In genomic region chr10:122018594-122019048, GRCm38 (mm10) we compare ENCODE assay signal across 8 mouse cellular contexts. TPM values are rescaled to one million over a fixed set of nuclear protein-coding genes. Genes with fewer than 3 reads are reported as not detected.
DNase-seq lines count a peak whose midpoint lies in the region; ATAC-seq lines count a peak whose summit lies in the region.

No protein-coding gene starts in this region.

- H3K36me3 ChIP-seq in forebrain, embryonic 10.5 days (replicated peaks) = peaks cover under 1% of the 10 kb centered on the region; the same call in 1 of the 2 replicates
- H3K36me3 ChIP-seq in forebrain, embryonic 12.5 days (replicated peaks) = 0 out of 2 replicates have a peak, but pooled peaks cover under 1% of the 10 kb centered on the region
- H3K36me3 ChIP-seq in embryonic facial prominence, embryonic 12.5 days = no peaks in the 10 kb centered on the region
- H3K36me3 ChIP-seq in limb, embryonic 15.5 days = no peaks in the 10 kb centered on the region
- peaks cover 3% of the 10 kb centered on the region; the same call in 1 of the 2 replicates for H3K36me3 ChIP-seq in neural tube, embryonic 13.5 days

- no peaks in the 10 kb centered on the region; the same call in 1 of the 2 replicates for H3K9me3 ChIP-seq in forebrain, embryonic 10.5 days
- no peaks in the 10 kb centered on the region for H3K9me3 ChIP-seq in forebrain, embryonic 12.5 days
- H3K9me3 ChIP-seq in embryonic facial prominence, embryonic 12.5 days = no peaks in the 10 kb centered on the region
- no peaks in the 10 kb centered on the region for H3K9me3 ChIP-seq in limb, embryonic 15.5 days
- H3K9me3 ChIP-seq in neural tube, embryonic 13.5 days = no peaks in the 10 kb centered on the region

- H3K4me1 ChIP-seq in forebrain, embryonic 10.5 days = peaks cover 22% of the 10 kb centered on the region
- H3K4me1 ChIP-seq in forebrain, embryonic 12.5 days = peaks cover 10% of the 10 kb centered on the region
- peaks cover 16% of the 10 kb centered on the region for H3K4me1 ChIP-seq in embryonic facial prominence, embryonic 12.5 days
- peaks cover 36% of the 10 kb centered on the region for H3K4me1 ChIP-seq in limb, embryonic 15.5 days
- H3K4me1 ChIP-seq in neural tube, embryonic 13.5 days (replicated peaks) = peaks cover 44% of the 10 kb centered on the region

- no peak overlapping the region for H3K9ac ChIP-seq in forebrain, embryonic 12.5 days
- H3K9ac ChIP-seq in embryonic facial prominence, embryonic 12.5 days = no peak overlapping the region
- H3K9ac ChIP-seq in limb, embryonic 15.5 days = no peak overlapping the region
- peak overlapping the region; percentile 10; the same call in 1 of the 2 replicates for H3K9ac ChIP-seq in neural tube, embryonic 13.5 days

- intact Hi-C loops in heart, postnatal 36 days (cut with DNase I) = no loop called here
- intact Hi-C loops in left cerebral cortex, postnatal 25 days (cut with DNase I) = no loop called here

- H3K4me3 ChIP-seq in forebrain, embryonic 10.5 days = no peak overlapping the region
- no peak overlapping the region for H3K4me3 ChIP-seq in forebrain, embryonic 12.5 days (replicated peaks)
- no peak overlapping the region for H3K4me3 ChIP-seq in embryonic facial prominence, embryonic 12.5 days
- H3K4me3 ChIP-seq in limb, embryonic 15.5 days = no peak overlapping the region
- H3K4me3 ChIP-seq in neural tube, embryonic 13.5 days = no peak overlapping the region

- ATAC-seq in forebrain, embryonic 12.5 days (ENCODE audit: low FRiP score) = no peak
- 0 out of 2 replicates have a peak, but pooled peaks have one; percentile 52 for ATAC-seq in embryonic facial prominence, embryonic 12.5 days (ENCODE audit: insufficient number of reproducible peaks, insufficient read depth, low FRiP score, low TSS enrichment)
- peak; percentile 58 for ATAC-seq in limb, embryonic 15.5 days (ENCODE audit: insufficient number of reproducible peaks, low FRiP score, low TSS enrichment, low read depth)
- ATAC-seq in neural tube, embryonic 13.5 days (ENCODE audit: low read depth) = peak; percentile 64

- H3K4me2 ChIP-seq in forebrain, embryonic 12.5 days = no peak overlapping the region
- H3K4me2 ChIP-seq in embryonic facial prominence, embryonic 12.5 days (replicated peaks) = no peak overlapping the region
- no peak overlapping the region for H3K4me2 ChIP-seq in limb, embryonic 15.5 days
- H3K4me2 ChIP-seq in neural tube, embryonic 13.5 days = no peak overlapping the region

- peak overlapping the region; percentile 27; the same call in 1 of the 2 replicates for H3K27ac ChIP-seq in forebrain, embryonic 10.5 days
- no peak overlapping the region for H3K27ac ChIP-seq in forebrain, embryonic 12.5 days
- H3K27ac ChIP-seq in embryonic facial prominence, embryonic 12.5 days = no peak overlapping the region
- H3K27ac ChIP-seq in limb, embryonic 15.5 days = 0 out of 2 replicates have a peak overlapping the region, but pooled peaks have one; percentile 39
- peak overlapping the region; percentile 76 for H3K27ac ChIP-seq in neural tube, embryonic 13.5 days (replicated peaks)

- WGBS in forebrain, embryonic 10.5 days = 85% methylated on average over 10 of the region's 10 CpGs
- WGBS in forebrain, embryonic 12.5 days = 73% methylated on average over 10 of the region's 10 CpGs
- WGBS in embryonic facial prominence, embryonic 12.5 days = 50% methylated on average over 10 of the region's 10 CpGs
- WGBS in limb, embryonic 15.5 days = 29% methylated on average over 10 of the region's 10 CpGs
- 36% methylated on average over 10 of the region's 10 CpGs for WGBS in neural tube, embryonic 13.5 days

- H3K27me3 ChIP-seq in forebrain, embryonic 10.5 days (ENCODE audit: poor library complexity, severe bottlenecking) = no peaks in the 10 kb centered on the region
- H3K27me3 ChIP-seq in forebrain, embryonic 12.5 days = no peaks in the 10 kb centered on the region
- no peaks in the 10 kb centered on the region for H3K27me3 ChIP-seq in embryonic facial prominence, embryonic 12.5 days
- no peaks in the 10 kb centered on the region for H3K27me3 ChIP-seq in limb, embryonic 15.5 days
- H3K27me3 ChIP-seq in neural tube, embryonic 13.5 days = no peaks in the 10 kb centered on the region

- DNase-seq in forebrain, embryonic 10.5 days (ENCODE audit: extremely low spot score, low spot score) = no peak
- peak; percentile 18 to 32 for DNase-seq in heart, postnatal 36 days
- no peak for DNase-seq in left cerebral cortex, postnatal 25 days (ENCODE audit: low spot score in 2 of 2)
- no peak for DNase-seq in spleen, postnatal 14 days (ENCODE audit: low spot score in 2 of 2)

RNA-seq across cellular contexts. Expression of gene Srgap1, which starts 28.5 kb away (rescaled TPM):
- 6.5 and 6.9 TPM in 2 replicates for polyA plus RNA-seq in forebrain, embryonic 10.5 days (2016; fragmentation: Nextera tagmentation; extraction: Ambion mirVana)
- 20.7 and 22.2 TPM in 2 replicates for polyA plus RNA-seq in forebrain, embryonic 12.5 days (2016; fragmentation: Nextera tagmentation; extraction: Ambion mirVana)
- 19.6 and 19.8 TPM in 2 replicates for polyA plus RNA-seq in embryonic facial prominence, embryonic 12.5 days (2016; fragmentation: Nextera tagmentation; extraction: Ambion mirVana)
- 1 to 10 TPM; 2.1 to 2.2 TPM for total RNA-seq in heart, postnatal 36 days (2021)
- 8.8 and 9.5 TPM in 2 replicates for polyA plus RNA-seq in limb, embryonic 15.5 days (2015; fragmentation: Nextera tagmentation; extraction: Ambion mirVana)
- 38.8 and 39.9 TPM in 2 replicates for polyA plus RNA-seq in neural tube, embryonic 13.5 days (2015; fragmentation: Nextera tagmentation; extraction: Ambion mirVana)
- 10 to 100 TPM in 1 of 2 experiments, 1 to 10 TPM in 1; 8.5 to 12.5 TPM for total RNA-seq in left cerebral cortex, postnatal 25 days (2021)

Comparison
In these comparisons a context has a peak if more than half of its experiments do, and no peak if none do; other contexts are left out.
1. H3K27ac ChIP-seq: peak in forebrain, embryonic 10.5 days (single experiment), limb, embryonic 15.5 days (single experiment) and neural tube, embryonic 13.5 days (single experiment); none in forebrain, embryonic 12.5 days (single experiment) and embryonic facial prominence, embryonic 12.5 days (single experiment).
2. DNase-seq: peak in heart, postnatal 36 days (2 of 2); none in forebrain, embryonic 10.5 days (single experiment), left cerebral cortex, postnatal 25 days (0 of 2) and spleen, postnatal 14 days (0 of 2).